Mouse (Mus musculus) Patski (cell line): ENCODE results near the gene I830077J02Rik. TPM values are rescaled to one million over a fixed set of nuclear protein-coding genes. Genes with fewer than 3 reads are reported as not detected.

Source experiments
- ATAC-seq: fragments of 100-300 bp; one replicate; pipeline ENCODE4 v1.8.0; 2021
- CTCF ChIA-PET: fragments of 350-600 bp; sonication (Branson Sonifier 250); formaldehyde crosslinking; loops from one replicate; lab custom pipeline; 2022; ENCODE audit warnings: inconsistent platforms; lab: Charles Lee
- POLR2A ChIA-PET: fragments of 350-600 bp; sonication (Branson Sonifier 250); formaldehyde crosslinking; loops from one replicate; lab custom pipeline; 2022; ENCODE audit warnings: antibody characterized with exemption, inconsistent platforms; lab: Charles Lee
- DNase-seq: peaks from one replicate; pipeline ENCODE4 v3.0.0-alpha.2; 2011; ENCODE audit warnings: low read depth, low spot score
- H3K27me3 ChIP-seq: fragments of 371-371 bp; one replicate; pipeline ENCODE4 v1.5.1; 2021
- CTCF ChIP-seq: fragments of 100-300 bp; IDR thresholded peaks from one replicate; pipeline ENCODE4 v1.5.1; 2021
- in situ Hi-C: fragments of 300-500 bp; cut with MboI; formaldehyde crosslinking; loops from 3 replicates; pipeline ENCODE4 v1.11.1; 2018; ENCODE audit warnings: low pct_unique_long_range_greater_than_20kb, mixed read lengths
- polyA plus RNA-seq: library from polyadenylated mRNA; unstranded; gene quantifications from one replicate; pipeline ENCODE4 v1.2.3, GENCODE M21; 2021

I830077J02Rik gene
- 0.09 TPM for polyA plus RNA-seq

DNA sequence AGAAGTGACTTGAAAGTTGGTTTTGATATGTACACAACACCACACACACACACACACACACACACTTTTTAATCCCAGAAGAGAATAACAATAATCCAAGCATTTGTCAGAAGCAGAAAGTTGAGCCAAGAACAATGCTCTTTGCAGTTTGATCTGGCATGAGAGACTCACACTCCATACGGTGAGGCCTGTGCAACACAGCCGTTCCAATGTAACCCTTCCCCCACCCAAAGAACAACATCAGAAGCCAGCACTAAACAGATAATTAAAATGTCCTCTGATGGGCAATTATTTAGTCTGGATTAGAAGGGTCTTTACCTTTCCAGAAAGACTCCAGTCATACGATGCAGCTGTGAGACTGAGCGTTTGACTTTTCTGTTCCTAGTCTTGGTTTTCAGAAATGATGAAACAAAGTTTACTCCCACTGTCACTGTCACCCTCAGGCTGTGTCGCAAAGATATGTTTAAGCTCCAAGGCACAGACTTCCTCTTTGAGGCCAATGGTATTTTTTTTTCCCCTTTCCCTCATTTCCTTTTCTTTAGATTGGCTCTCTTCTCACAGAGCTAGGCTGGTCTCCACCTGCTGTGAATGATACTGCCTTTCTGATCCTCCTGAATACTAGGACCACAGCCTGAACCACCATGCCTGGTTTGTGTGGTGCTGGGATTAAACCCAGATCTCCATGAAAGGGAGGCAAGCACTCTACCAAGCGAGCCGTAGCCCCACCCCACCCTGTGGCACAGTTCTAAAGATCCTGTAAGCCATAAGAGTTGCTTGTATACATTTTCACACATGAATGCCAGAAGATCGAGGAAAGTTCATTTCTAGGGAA is at the start of gene I830077J02Rik:
TSS of gene I830077J02Rik (minus strand) at position 425 of the 832 bp plus-strand sequence.
- in situ Hi-C loops, result no loop called here
- TF ChIP-seq CTCF, result no peak
- DNase-seq (no peak), ATAC-seq (no peak)
- no peaks in the 10 kb centered on the region for H3K27me3 ChIP-seq
- CTCF ChIA-PET, result no interaction called here
- POLR2A ChIA-PET, result no interaction called here

DNA sequence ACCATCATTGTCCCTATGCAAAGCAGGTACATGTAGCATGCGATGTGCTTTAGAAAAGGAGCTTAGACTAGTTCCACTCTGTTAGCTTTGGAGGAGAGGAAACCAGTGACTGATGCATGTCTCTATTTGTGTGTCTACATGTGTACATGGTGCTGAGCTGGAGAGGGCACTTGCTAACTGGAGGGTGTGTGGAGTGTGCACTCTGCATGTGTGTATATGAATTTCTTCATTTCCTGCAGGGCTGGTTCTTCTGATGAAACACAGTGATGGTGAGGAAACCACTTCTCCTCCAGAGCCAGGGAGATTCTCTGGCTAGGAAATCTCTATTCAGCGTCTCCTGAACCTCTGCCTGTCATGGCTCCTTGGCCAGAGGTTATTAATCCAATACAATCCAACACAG is 41.7 kb upstream of the I830077J02Rik start:
- H3K27me3 ChIP-seq, result no peaks in the 10 kb centered on the region
- ChIA-PET CTCF (interaction anchor here (1.4 to 1.8 kb wide), 2 partner anchors 13 to 18 kb away, joined by 3 to 5 read pairs; no protein-coding TSS in a partner anchor), POLR2A (interaction anchor here (1.1 kb wide), 1 partner anchor 31 kb away, joined by 3 read pairs; no protein-coding TSS in a partner anchor)
- DNase-seq, result no peak
- no peak for TF ChIP-seq CTCF
- in situ Hi-C loops, result loop anchor here (25.0 kb wide), 1 partner anchor 1338 kb away; no protein-coding TSS in a partner anchor
- no peak for ATAC-seq

- no peak for TF ChIP-seq CTCF
- CTCF ChIA-PET, result no interaction called here
- H3K27me3 ChIP-seq, result no peaks in the 10 kb centered on the region
- in situ Hi-C loops, result loop anchor here (25.0 kb wide), 1 partner anchor 1339 kb away; no protein-coding TSS in a partner anchor
- ATAC-seq (peak; percentile 7), DNase-seq (no peak)
- POLR2A ChIA-PET, result interaction anchor here (1.1 kb wide), 1 partner anchor 30 kb away, joined by 3 read pairs; no protein-coding TSS in a partner anchor
These were observed 40.9 kb upstream of the I830077J02Rik start, which contains the start of gene Ovgp1 for GRCm38 (mm10) chr3:105973411-105973810. Ovgp1 (plus strand) TSS chr3:105973711.

GRCm38 (mm10) chr3:105971831-105972446 is 39.5 kb upstream of the I830077J02Rik start:
- ATAC-seq (no peak), DNase-seq (no peak)
- no peak for TF ChIP-seq CTCF
- in situ Hi-C loops, result loop anchor here (25.0 kb wide), 1 partner anchor 1340 kb away; no protein-coding TSS in a partner anchor
- ChIA-PET POLR2A (interaction anchor here (0.8 to 1.2 kb wide), 2 partner anchors 9 to 49 kb away, joined by 3 read pairs; no protein-coding TSS in a partner anchor), CTCF (interaction anchor here (1.4 kb wide), 1 partner anchor 20 kb away, joined by 3 read pairs; no protein-coding TSS in a partner anchor)
- no peaks in the 10 kb centered on the region for H3K27me3 ChIP-seq

GRCm38 (mm10) chr3:105960700-105961099 is 28.2 kb upstream of the I830077J02Rik start:
- in situ Hi-C loops, result loop anchor here (5.0 to 25.0 kb wide), 2 partner anchors 278 to 1352 kb away; no protein-coding TSS in a partner anchor
- H3K27me3 ChIP-seq, result no peaks in the 10 kb centered on the region
- no peak for DNase-seq
- ATAC-seq, result no peak
- CTCF ChIA-PET, result interaction anchor here (1.3 kb wide), 1 partner anchor 11 kb away, joined by 3 read pairs; no protein-coding TSS in a partner anchor
- POLR2A ChIA-PET, result interaction anchor here (3.7 kb wide), 1 partner anchor 11 kb away, joined by 30 read pairs; no protein-coding TSS in a partner anchor
- TF ChIP-seq CTCF, result peak; percentile 75

DNA sequence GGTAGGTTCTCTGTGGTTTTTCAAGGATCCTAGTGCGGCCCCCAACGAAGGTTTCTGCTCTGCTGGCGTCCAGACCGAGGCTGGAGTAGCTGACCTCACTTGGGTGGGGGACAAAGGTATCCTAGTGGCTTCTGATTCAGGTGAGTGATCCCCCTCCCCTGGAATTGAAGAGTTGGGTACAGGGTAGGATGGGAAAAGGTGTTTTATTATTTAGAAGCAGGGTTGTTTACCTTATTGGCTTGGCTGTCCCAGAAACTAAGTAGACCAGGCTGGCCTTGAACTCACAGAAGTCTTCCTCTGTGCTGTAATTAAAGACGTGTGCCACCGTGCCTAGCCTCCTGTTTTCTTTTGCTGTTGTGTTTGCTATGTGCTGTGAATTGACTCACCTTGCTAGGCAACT is 27.5 kb upstream of the I830077J02Rik start, which contains the start of gene Atp5f1:
TSS of gene Atp5f1 (minus strand) at position 101 of the 400 bp plus-strand sequence.
- peak; percentile 4 for ATAC-seq
- no peak for TF ChIP-seq CTCF
- no peaks in the 10 kb centered on the region for H3K27me3 ChIP-seq
- ChIA-PET CTCF (interaction anchor here (1.3 kb wide), 1 partner anchor 10 kb away, joined by 3 read pairs; no protein-coding TSS in a partner anchor), POLR2A (interaction anchor here (3.7 kb wide), 1 partner anchor 11 kb away, joined by 30 read pairs; no protein-coding TSS in a partner anchor)
- no peak for DNase-seq
- in situ Hi-C loops, result loop anchor here (5.0 to 25.0 kb wide), 2 partner anchors 278 to 1352 kb away; no protein-coding TSS in a partner anchor

DNA sequence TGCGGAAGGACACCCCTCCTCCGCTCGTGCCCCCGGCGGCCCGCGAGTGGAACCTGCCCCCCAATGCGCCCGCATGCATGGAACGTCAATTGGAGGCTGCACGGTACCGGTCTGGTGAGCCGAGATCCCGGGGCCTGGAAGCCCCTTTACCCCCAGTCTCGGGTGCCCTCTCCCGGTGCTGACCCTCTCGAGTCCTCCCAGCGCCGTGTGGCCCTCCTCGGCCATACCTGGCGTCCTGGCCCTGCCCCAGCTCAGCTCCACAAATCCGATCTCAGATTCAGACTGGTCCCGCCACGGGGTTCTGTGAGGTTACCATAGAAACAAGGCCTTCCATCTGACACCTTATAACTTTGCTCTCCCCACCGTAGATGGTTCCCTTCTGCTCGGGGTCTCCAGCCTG is 27.1 kb upstream of the I830077J02Rik start:
- no peaks in the 10 kb centered on the region for H3K27me3 ChIP-seq
- CTCF ChIA-PET, result interaction anchor here (1.2 kb wide), 1 partner anchor 9 kb away, joined by 3 read pairs; no protein-coding TSS in a partner anchor
- peak; percentile 46 for ATAC-seq
- POLR2A ChIA-PET, result interaction anchor here (0.8 to 3.7 kb wide), 2 partner anchors 10 to 23 kb away, joined by 10 to 30 read pairs; no protein-coding TSS in a partner anchor
- DNase-seq, result no peak
- in situ Hi-C loops, result loop anchor here (25.0 kb wide), 1 partner anchor 1353 kb away; no protein-coding TSS in a partner anchor
- TF ChIP-seq CTCF, result no peak

- POLR2A ChIA-PET, result interaction anchor here (0.7 to 3.7 kb wide), 3 partner anchors 10 to 22 kb away, joined by 3 to 30 read pairs (median 10); no protein-coding TSS in a partner anchor
- peak; percentile 97 for ATAC-seq
- in situ Hi-C loops, result loop anchor here (25.0 kb wide), 1 partner anchor 1353 kb away; no protein-coding TSS in a partner anchor
- no peak for TF ChIP-seq CTCF
- H3K27me3 ChIP-seq, result no peaks in the 10 kb centered on the region
- CTCF ChIA-PET, result interaction anchor here (1.2 to 2.6 kb wide), 2 partner anchors 9 to 21 kb away, joined by 3 to 9 read pairs; no protein-coding TSS in a partner anchor
- DNase-seq, result peak; percentile 100
These were observed 26.6 kb upstream of the I830077J02Rik start, which contains the start of gene Wdr77 for GRCm38 (mm10) chr3:105958974-105959580. Wdr77 (plus strand) TSS chr3:105959369.

GRCm38 (mm10) chr3:105958204-105958603 is 25.7 kb upstream of the I830077J02Rik start:
- ChIA-PET CTCF (interaction anchor here (0.8 to 2.6 kb wide), 8 partner anchors 8 to 30 kb away, joined by 3 to 11 read pairs (median 6); no protein-coding TSS in a partner anchor), POLR2A (interaction anchor here (0.7 to 3.7 kb wide), 2 partner anchors 9 to 15 kb away, joined by 3 to 30 read pairs; no protein-coding TSS in a partner anchor)
- DNase-seq (no peak), ATAC-seq (no peak)
- no peak for TF ChIP-seq CTCF
- in situ Hi-C loops, result loop anchor here (25.0 kb wide), 1 partner anchor 1354 kb away; no protein-coding TSS in a partner anchor
- H3K27me3 ChIP-seq, result no peaks in the 10 kb centered on the region
